Mouse (Mus musculus) limb, embryonic 12.5 days (tissue): ENCODE measurements at regions not wholly inside any gene's neighbourhood (a gene's known extent, or its start where the extent isn't known, plus 50 kb on each side); places are given as distances from the start of the nearest gene placed in this dataset.
A peak's percentile ranks its signal among the peaks of the same experiment; 100 is the strongest.

Experiments
- ATAC-seq: fragments of 200-750 bp; cut with Nextera tagmentation; 2 replicates; pipeline ENCODE4 v1.8.0; 2017; ENCODE audit warnings: low read depth, moderate TSS enrichment; ENCODE audit not compliant: insufficient number of reproducible peaks, insufficient read depth, low FRiP score, low TSS enrichment
- H3K27ac ChIP-seq: fragments of 300-500 bp; sonication (generic); 2 replicates; pipeline ENCODE4 v1.5.1; 2016; ENCODE audit warnings: mild to moderate bottlenecking, moderate library complexity
- H3K27me3 ChIP-seq: fragments of 300-500 bp; sonication (generic); 2 replicates; pipeline ENCODE4 v1.6.1; 2016; ENCODE audit warnings: mild to moderate bottlenecking, moderate library complexity
- H3K36me3 ChIP-seq: fragments of 300-500 bp; sonication (generic); 2 replicates; pipeline ENCODE4 v1.6.1; 2016; ENCODE audit warnings: mild to moderate bottlenecking, moderate library complexity
- H3K4me1 ChIP-seq: fragments of 300-500 bp; sonication (generic); replicated peaks from 2 replicates; pipeline ENCODE4 v1.6.1; 2016
- H3K4me2 ChIP-seq: fragments of 300-500 bp; sonication (generic); 2 replicates; pipeline ENCODE4 v1.6.1; 2016; ENCODE audit warnings: mild to moderate bottlenecking, moderate library complexity
- H3K4me3 ChIP-seq: fragments of 300-500 bp; sonication (generic); replicated peaks from 2 replicates; pipeline ENCODE4 v1.5.1; 2016; ENCODE audit warnings: mild to moderate bottlenecking
- H3K9ac ChIP-seq: fragments of 300-500 bp; sonication (generic); replicated peaks from 2 replicates; pipeline ENCODE4 v1.6.1; 2016; ENCODE audit warnings: mild to moderate bottlenecking, moderate library complexity
- H3K9me3 ChIP-seq: fragments of 300-500 bp; sonication (generic); 2 replicates; pipeline ENCODE4 v1.6.1; 2016; ENCODE audit warnings: mild to moderate bottlenecking, moderate library complexity
- WGBS: fragments of 180-500 bp; shearing (Covaris S2); methylation state at CpG from one replicate; pipeline ENCODE4 v1.1.7; 2016; 5-methylcytosine and 5-hydroxymethylcytosine counted together

DNA sequence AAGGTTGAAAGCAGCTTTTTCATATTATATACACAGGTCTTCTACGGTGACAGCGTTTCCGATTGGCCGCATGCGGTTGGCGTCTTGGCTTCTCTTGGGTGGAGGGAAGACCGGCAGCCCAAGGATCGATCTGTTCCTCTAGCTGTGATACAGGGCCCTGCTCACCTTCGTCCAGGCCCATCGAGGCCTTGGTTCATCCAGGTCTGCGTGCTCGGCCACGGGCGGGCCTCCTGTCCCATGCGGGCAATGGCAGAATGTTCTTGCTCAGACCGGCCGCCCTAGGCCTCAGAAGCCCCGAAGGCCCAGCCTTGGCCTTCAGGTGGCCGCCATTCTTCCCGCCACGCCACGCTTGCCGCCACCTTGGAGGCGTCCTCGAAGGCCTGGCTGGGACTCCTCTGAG is 194.4 kb upstream of the Ppp6c start:
- Histone ChIP-seq H3K9ac (no peak overlapping the region), H3K4me1 (no peaks in the 10 kb centered on the region), H3K4me3 (no peak overlapping the region), H3K9me3 (no peaks in the 10 kb centered on the region), H3K36me3 (no peaks in the 10 kb centered on the region), H3K27ac (no peak overlapping the region), H3K4me2 (no peak overlapping the region), H3K27me3 (no peaks in the 10 kb centered on the region)
- no peak for ATAC-seq
- WGBS, result 94% methylated on average over 25 of the region's 25 CpGs

DNA sequence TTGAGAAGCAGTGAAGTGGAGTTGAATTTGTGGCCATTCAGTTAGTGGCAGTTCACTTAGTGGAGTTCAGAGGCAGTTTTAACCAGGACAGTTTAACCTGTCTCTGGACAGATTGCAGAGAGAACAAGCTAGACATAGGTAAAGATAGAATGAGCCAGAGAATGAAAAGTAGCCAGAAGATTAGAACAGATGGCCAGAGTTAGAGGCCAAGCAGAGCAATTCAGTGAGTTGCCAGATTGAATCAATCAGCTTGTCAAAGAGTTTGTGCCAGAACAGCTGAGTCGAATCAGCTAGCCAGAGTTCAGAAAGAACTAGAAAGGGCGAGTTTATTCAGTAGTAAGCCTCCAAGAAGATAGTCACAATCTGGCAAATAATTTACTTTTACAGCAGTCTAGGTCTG is 174.1 kb upstream of the Ppp6c start:
- Histone ChIP-seq H3K9ac (no peak overlapping the region), H3K27ac (no peak overlapping the region), H3K4me2 (no peak overlapping the region), H3K4me1 (no peaks in the 10 kb centered on the region), H3K27me3 (no peaks in the 10 kb centered on the region), H3K9me3 (no peaks in the 10 kb centered on the region), H3K36me3 (no peaks in the 10 kb centered on the region), H3K4me3 (no peak overlapping the region)
- WGBS, result 31% methylated on average over 2 of the region's 2 CpGs
- ATAC-seq, result no peak

DNA sequence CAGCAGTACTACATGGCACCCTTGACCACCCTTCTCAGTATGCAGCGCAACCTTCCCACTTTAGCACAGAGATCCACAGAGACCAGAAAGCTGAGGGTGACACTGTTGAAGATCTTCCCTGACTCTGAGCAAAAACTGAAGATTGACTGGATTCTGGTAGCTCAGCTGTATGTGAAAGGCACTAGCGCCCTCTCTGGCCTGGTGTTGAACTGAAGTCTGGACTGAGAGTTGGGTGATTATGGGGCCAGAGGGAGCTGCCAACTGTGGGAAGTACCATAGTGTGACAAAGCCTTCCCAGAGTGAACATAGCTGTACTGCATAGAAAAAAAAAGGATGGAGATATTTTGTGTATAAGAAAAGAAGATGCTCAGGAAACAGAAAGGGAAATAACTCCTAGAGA is 173.3 kb upstream of the Ppp6c start:
- Histone ChIP-seq H3K4me2 (no peak overlapping the region), H3K36me3 (no peaks in the 10 kb centered on the region), H3K27me3 (no peaks in the 10 kb centered on the region), H3K27ac (no peak overlapping the region), H3K9me3 (no peaks in the 10 kb centered on the region), H3K4me3 (no peak overlapping the region), H3K9ac (no peak overlapping the region), H3K4me1 (no peaks in the 10 kb centered on the region)
- no peak for ATAC-seq
- WGBS, result 75% methylated on average over 2 of the region's 2 CpGs

DNA sequence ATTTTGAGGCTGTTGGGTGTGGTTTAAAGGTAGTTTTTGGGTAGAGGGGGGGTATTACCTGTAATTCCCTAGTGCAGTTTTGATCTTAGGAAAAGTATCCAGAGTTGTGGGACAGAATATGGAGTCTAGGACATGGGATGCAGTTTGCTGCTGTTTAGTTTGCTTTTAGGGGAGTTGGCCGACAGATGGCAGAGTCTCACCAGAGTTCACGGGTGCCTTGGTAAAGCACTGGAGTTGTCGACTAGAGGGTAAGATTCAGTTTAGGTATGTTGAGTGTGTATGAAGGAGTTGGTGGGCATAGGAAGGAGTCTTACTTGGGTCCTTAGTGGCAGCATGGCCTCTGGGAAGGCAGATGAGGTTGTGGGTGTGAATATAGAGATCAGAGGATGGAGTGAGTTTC is 168.4 kb upstream of the Ppp6c start:
- Histone ChIP-seq H3K4me2 (no peak overlapping the region), H3K36me3 (no peaks in the 10 kb centered on the region), H3K4me3 (no peak overlapping the region), H3K27ac (no peak overlapping the region), H3K9me3 (no peaks in the 10 kb centered on the region), H3K4me1 (no peaks in the 10 kb centered on the region), H3K27me3 (no peaks in the 10 kb centered on the region), H3K9ac (no peak overlapping the region)
- WGBS, result 50% methylated on average over 3 of the region's 3 CpGs
- ATAC-seq, result no peak

DNA sequence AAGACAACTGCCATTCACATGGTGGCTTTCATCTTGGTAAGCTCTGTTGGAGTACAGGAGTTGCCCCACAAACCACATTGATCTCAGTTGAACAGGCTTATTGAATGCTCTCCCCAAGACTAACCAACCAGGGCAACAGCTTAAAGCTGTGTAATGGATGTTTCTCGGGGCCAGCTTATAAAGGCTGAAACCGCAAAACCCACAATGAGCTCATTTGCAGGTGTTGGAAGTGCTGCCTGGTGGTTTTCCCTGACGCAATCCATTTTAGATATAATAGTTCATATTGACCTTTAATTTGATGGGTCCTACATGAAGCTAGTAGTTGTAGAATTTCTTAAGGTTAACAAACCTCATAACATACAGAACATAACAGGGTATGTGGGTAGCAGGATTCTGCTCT is 151.0 kb upstream of the Ppp6c start:
- H3K4me3 ChIP-seq, result no peak overlapping the region
- no peaks in the 10 kb centered on the region for H3K4me1 ChIP-seq
- no peak overlapping the region for H3K4me2 ChIP-seq
- H3K27ac ChIP-seq, result no peak overlapping the region
- H3K9me3 ChIP-seq, result no peaks in the 10 kb centered on the region
- H3K9ac ChIP-seq, result no peak overlapping the region
- H3K27me3 ChIP-seq, result no peaks in the 10 kb centered on the region
- ATAC-seq, result no peak
- no peaks in the 10 kb centered on the region for H3K36me3 ChIP-seq
- WGBS, result 81% methylated on average over 3 of the region's 3 CpGs

DNA sequence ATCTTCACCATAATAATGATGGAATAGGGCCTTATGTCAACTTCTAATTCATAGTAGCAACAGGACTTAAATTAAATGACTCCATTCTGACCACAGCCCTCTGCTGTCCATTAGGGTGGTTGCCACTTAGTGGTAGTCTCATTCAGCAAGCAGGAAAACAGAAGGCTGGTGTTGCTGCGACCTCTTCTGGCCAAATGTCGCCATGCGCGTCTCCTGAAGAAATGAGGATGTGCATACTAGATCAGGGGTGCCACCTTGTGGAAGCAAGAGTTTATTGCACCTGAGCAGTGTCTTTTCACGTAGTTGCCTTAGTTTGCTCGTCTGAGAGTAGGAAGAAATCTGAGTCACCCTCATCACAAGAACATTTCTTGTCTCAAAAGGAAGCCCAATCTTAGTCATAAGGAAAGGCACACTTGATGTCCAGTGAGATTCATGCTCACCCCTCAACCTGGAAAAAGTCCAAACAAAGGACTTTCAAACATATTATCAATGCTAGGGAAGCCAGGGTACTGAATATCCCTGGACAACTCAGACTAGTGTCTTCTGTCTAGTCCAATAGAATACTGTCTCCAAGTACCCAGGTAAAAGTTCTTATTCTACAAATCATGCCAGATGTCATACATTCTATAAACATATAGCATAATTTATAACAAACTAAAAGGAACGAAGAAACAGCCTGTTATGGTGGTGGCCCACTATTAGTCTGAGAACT is 147.0 kb upstream of the Ppp6c start:
- WGBS, result 15% methylated on average over 7 of the region's 7 CpGs
- Histone ChIP-seq H3K36me3 (no peaks in the 10 kb centered on the region), H3K4me3 (no peak overlapping the region), H3K4me1 (no peaks in the 10 kb centered on the region), H3K4me2 (no peak overlapping the region), H3K9me3 (no peaks in the 10 kb centered on the region), H3K9ac (no peak overlapping the region), H3K27ac (no peak overlapping the region), H3K27me3 (no peaks in the 10 kb centered on the region)
- peak; percentile 89 for ATAC-seq

DNA sequence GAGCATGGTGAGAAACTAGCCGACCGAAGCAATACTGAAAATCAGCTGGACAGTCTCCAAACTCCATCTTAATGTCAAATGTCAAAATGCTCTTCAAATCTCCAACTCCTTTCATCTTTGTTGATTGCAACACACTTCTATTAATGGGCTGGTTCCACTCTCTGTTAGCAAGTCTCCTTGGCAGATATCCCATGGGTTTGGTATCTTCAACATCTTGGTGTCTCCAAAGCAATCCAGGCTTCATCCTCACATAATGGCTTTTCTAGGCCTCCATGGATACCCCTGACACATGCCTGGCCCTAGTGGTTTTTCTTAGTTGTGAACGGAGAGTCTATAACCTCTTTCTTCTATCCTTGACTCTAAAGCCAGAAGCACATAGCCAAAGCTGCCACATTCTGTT is 118.0 kb upstream of the Ppp6c start:
- WGBS, result 86% methylated on average over 3 of the region's 3 CpGs
- Histone ChIP-seq H3K4me3 (no peak overlapping the region), H3K9ac (no peak overlapping the region), H3K27ac (no peak overlapping the region), H3K9me3 (no peaks in the 10 kb centered on the region), H3K27me3 (no peaks in the 10 kb centered on the region), H3K4me1 (peaks cover 4% of the 10 kb centered on the region; the same call in 1 of the 2 replicates), H3K36me3 (no peaks in the 10 kb centered on the region), H3K4me2 (no peak overlapping the region)
- no peak for ATAC-seq

DNA sequence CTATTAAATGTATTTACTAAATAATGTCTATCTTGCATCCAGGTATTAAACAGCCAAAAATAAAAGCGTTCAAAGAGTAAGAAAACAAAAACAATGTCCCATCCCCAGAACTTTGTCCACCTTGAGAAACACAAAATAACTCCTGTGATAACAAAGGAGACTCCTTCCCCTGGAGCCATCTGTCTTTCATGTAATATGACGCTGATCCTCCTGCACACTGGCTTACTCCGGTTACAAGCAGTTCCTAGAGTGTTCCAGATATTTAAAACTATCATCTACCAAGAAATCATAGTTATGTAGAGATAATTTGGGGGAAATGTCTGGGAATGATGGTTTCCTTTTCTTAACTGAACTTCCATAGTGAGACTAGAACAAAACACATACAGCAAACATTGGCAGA is 114.2 kb upstream of the Ppp6c start:
- no peaks in the 10 kb centered on the region for H3K27me3 ChIP-seq
- no peak overlapping the region for H3K4me2 ChIP-seq
- 38% methylated on average over 3 of the region's 3 CpGs for WGBS
- H3K27ac ChIP-seq, result no peak overlapping the region
- H3K9ac ChIP-seq, result no peak overlapping the region
- ATAC-seq, result no peak
- no peaks in the 10 kb centered on the region for H3K9me3 ChIP-seq
- H3K36me3 ChIP-seq, result no peaks in the 10 kb centered on the region
- peaks cover 4% of the 10 kb centered on the region; the same call in 1 of the 2 replicates for H3K4me1 ChIP-seq
- H3K4me3 ChIP-seq, result no peak overlapping the region

DNA sequence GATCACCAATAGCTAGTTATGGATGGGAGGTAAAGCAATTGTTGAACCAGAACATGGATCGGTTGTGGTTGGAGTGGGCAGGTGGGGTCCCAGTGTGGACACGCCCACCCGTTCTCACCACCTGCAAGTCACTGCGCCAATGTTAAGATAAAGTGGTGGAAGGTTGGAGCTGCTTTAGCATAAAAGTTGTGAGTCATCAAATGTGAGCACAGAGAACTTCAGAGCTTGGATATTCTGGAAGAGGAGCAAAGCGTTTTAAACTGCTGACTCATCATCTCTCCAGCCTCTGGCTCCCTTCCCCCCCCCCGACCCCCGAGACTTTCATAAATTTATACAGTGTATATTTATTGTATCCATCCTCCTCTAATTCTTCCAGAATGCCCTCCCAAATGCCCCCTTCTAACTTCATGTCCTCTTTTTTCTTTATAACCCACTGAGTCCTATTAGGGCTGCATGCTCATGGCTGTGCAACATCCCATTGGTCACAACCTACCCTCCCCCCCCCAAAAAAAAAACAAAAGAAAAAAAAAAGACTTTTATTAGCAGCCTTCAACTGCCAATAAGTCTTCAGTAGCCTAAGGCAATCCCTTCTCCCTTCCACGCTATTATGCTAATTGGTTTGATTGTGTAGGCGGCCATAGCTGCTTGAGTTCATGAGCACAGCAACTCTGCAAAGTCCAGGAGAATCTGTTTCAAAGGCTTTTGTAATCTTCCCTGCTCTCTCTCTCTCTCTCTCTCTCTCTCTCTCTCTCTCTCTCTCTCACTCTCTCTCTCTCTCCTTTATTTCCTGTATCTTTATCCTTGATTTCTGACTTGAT is 112.8 kb upstream of the Ppp6c start:
- no peak overlapping the region for H3K4me3 ChIP-seq
- no peak overlapping the region for H3K27ac ChIP-seq
- WGBS, result 62% methylated on average over 9 of the region's 9 CpGs
- no peaks in the 10 kb centered on the region for H3K36me3 ChIP-seq
- H3K4me1 ChIP-seq, result peaks cover 4% of the 10 kb centered on the region; the same call in 1 of the 2 replicates
- no peak overlapping the region for H3K9ac ChIP-seq
- H3K27me3 ChIP-seq, result no peaks in the 10 kb centered on the region
- no peaks in the 10 kb centered on the region for H3K9me3 ChIP-seq
- no peak overlapping the region for H3K4me2 ChIP-seq
- no peak; the same call in 1 of the 2 replicates for ATAC-seq

DNA sequence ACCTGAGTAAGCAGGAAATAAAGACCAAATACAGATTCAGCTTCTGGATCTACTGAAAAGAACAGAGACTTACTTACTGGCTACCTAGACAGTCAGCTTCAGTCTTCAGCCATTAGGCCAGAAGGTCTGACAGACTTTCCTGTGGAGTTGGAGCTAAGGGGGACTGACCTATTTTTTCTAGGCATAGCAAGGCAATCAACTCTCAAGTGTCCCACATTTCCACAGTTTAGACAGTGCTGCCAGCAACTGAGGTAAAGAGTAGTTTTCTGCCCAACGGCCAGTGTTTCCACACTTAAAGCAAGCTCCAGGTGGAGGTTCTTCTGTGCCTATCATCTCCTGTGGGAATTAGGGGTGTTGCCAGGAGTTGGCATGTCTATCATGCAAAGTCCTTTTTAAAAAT is 111.3 kb upstream of the Ppp6c start:
- no peak overlapping the region for H3K4me2 ChIP-seq
- WGBS, result 73% methylated on average over 1 of the region's 1 CpGs
- no peaks in the 10 kb centered on the region for H3K27me3 ChIP-seq
- no peak overlapping the region for H3K9ac ChIP-seq
- no peak for ATAC-seq
- no peak overlapping the region for H3K4me3 ChIP-seq
- H3K9me3 ChIP-seq, result no peaks in the 10 kb centered on the region
- peaks cover 4% of the 10 kb centered on the region; the same call in 1 of the 2 replicates for H3K4me1 ChIP-seq
- H3K27ac ChIP-seq, result no peak overlapping the region
- H3K36me3 ChIP-seq, result no peaks in the 10 kb centered on the region

DNA sequence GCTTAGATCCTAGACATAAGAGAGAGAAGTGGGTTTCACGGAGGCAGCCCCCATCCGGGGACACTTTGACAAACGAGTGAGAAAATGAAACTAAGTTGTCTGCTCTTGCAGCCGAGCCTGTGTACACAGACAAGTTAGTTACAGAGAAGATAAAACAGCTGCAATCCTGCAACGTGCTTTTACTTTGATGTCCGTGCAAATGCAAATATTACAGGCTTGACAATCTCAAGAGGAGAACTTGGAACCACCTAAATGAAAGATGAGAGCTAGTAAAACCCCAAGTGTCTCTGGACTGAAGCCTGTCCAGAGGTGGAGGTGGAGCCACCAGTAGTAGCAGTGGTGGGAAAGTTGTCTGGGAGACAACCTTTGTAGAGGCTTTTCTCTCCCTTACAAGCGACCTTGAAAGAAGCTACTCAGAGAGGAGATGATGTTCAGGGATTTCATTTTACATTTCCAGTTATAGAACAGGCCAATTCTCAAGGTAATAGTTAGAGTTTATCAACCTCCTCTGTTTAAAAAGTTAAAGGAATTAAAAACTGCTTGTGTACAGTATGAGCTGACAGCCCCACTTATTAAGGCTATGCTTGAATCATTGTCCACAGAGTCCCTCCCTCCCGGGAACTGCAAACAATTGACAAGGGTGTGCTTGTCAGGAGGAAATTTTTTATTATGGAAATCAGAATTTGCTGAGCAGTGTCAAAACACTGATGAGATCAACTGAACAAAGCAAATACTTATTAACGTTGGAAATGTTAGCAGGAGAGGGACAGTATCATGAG is 99.7 kb upstream of the Ppp6c start:
- H3K36me3 ChIP-seq, result no peaks in the 10 kb centered on the region
- no peaks in the 10 kb centered on the region for H3K4me1 ChIP-seq
- H3K9me3 ChIP-seq, result no peaks in the 10 kb centered on the region
- WGBS, result 62% methylated on average over 9 of the region's 9 CpGs
- H3K4me3 ChIP-seq, result no peak overlapping the region
- ATAC-seq, result no peak
- no peaks in the 10 kb centered on the region for H3K27me3 ChIP-seq
- H3K4me2 ChIP-seq, result no peak overlapping the region
- no peak overlapping the region for H3K9ac ChIP-seq
- H3K27ac ChIP-seq, result no peak overlapping the region
